Mouse (Mus musculus) lung, postnatal 0 days (tissue): ENCODE measurements at regions not wholly inside any gene's neighbourhood (a gene's known extent, or its start where the extent isn't known, plus 50 kb on each side); places are given as distances from the start of the nearest gene placed in this dataset.
A peak's percentile ranks its signal among the peaks of the same experiment; 100 is the strongest.

Experiments
- CTCF ChIP-seq: IDR thresholded peaks from 2 replicates; pipeline ENCODE4 v1.5.1; 2016; ENCODE audit warnings: antibody characterized with exemption, mild to moderate bottlenecking
- EP300 ChIP-seq: IDR thresholded peaks from 2 replicates; pipeline ENCODE4 v1.6.1; 2016; ENCODE audit warnings: antibody characterized with exemption, mild to moderate bottlenecking, control low read depth

DNA sequence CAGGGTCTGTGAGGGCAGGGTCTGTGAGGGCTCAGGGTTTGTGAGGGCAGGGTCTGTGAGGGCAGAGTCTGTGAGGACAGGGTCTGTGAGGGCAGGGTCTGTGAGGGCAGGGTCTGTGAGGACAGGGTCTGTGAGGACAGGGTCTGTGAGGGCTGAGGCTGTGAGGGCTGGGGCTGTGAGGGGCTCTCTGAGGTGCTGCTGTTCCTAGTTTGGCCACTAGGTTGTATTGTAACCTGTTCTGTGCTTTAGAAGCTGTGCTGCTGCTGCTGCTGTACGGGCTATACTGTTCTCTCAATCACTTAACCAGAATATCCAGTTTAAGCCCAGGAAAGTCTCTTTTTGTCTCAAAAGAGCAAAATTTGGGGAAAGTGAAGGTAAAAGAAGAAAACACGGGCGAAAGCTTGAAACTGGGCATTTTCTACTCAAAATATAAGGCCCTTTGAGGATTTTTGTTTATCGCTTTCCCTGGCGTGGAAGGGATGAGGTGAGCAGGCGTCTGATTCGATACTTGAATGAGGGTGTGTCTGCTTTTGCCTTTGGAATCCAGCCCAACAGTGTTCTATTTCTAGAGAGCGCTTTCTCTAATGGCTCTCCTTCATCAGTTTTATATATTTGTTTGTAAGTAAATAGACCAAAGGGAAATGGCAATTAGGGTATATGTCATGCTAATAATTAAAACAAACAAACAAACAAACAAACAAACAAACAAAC lies 363.8 kb upstream of the Nr5a2 start:
- peak; percentile 73 for TF ChIP-seq CTCF
- TF ChIP-seq EP300: no peak
